Mouse (Mus musculus): Measurements from ENCODE around the gene Ttc29. TPM values are rescaled to one million over a fixed set of nuclear protein-coding genes. Genes with fewer than 3 reads are reported as not detected.
A peak's percentile ranks its signal among the peaks of the same experiment; 100 is the strongest.

Gene Ttc29
- total RNA-seq, 2 experiments from 2014 or later: not detected

GRCm38 (mm10) chr8:78434823-78435623 lies 221.9 kb downstream of the Ttc29 start:
- H3K27ac ChIP-seq: no peak overlapping the region
- intact Hi-C loops (cut with DNase I): no loop called here
- H3K4me3 ChIP-seq: no peak overlapping the region
- no peak for DNase-seq
- TF ChIP-seq CTCF (IDR thresholded peaks at IDR 0.05): no peak

DNA sequence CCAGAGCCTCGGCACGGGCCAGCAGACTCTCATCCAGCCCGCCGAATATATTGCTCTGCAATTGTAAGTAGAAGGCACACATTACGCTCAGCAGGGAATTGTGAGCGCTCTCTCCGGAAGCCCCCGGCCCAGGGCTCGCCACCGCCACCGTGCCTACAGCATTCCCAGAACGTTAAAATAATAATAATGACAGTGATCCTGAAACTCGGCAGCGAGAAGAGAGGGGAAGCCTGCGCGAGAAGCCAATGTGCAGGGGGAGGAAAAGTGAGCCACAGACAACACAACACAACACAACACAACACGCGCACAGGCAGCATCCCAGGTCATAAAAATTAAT lies 222.5 kb downstream of the Ttc29 start:
- no peak for DNase-seq
- no peak for TF ChIP-seq CTCF (IDR thresholded peaks at IDR 0.05)
- no peak overlapping the region for H3K4me3 ChIP-seq
- H3K27ac ChIP-seq: no peak overlapping the region
- intact Hi-C loops (cut with DNase I): no loop called here

DNA sequence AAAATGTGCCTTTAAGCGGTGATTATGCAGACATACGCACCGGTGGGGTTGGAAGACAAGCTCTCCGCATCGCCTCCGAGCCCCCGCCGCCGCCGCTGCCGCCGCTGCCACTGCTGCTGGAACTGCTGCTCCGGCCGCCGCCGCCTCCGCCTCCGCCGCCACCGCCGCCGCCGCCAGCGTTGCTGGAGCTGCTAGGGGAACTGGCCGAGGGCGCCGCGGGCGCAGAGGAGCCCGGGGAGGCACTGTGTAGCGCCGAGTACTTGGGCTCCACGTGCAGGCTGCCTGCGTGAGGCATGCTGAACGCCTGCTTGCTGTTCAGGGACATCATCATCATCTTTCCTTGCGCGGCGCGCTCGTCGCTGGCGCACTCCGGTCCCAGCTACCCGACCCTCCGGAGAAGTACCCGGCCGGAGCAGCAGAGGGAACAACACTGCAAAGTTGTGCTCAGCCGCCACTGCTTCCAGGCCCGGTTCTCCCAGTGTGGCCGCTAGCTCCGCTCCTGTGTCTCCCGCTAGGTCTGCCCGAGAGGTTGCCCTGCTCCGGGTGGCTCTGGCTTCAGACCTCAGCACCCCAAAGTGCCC lies 223.1 kb downstream of the Ttc29 start, which contains the start of gene Pou4f2:
Pou4f2 (minus strand) TSS at position 575 of the 581 bp plus-strand sequence.
- intact Hi-C loops (cut with DNase I): no loop called here
- no peak for DNase-seq
- Histone ChIP-seq H3K27ac (no peak within 1 kb of the TSS), H3K4me3 (peak within 1 kb of the TSS; percentile 44)
- TF ChIP-seq CTCF (IDR thresholded peaks at IDR 0.05): no peak

- no peak for TF ChIP-seq CTCF (IDR thresholded peaks at IDR 0.05)
- H3K27ac ChIP-seq: no peak overlapping the region
- intact Hi-C loops (cut with DNase I): no loop called here
- no peak for DNase-seq
- peak overlapping the region; percentile 44 for H3K4me3 ChIP-seq
Observed at GRCm38 (mm10) chr8:78436661-78437060, 223.6 kb downstream of the Ttc29 start.

GRCm38 (mm10) chr8:78437140-78438045 lies 224.3 kb downstream of the Ttc29 start:
- DNase-seq: no peak
- no peak for TF ChIP-seq CTCF (IDR thresholded peaks at IDR 0.05)
- intact Hi-C loops (cut with DNase I): no loop called here
- H3K27ac ChIP-seq: no peak overlapping the region
- no peak overlapping the region for H3K4me3 ChIP-seq

DNA sequence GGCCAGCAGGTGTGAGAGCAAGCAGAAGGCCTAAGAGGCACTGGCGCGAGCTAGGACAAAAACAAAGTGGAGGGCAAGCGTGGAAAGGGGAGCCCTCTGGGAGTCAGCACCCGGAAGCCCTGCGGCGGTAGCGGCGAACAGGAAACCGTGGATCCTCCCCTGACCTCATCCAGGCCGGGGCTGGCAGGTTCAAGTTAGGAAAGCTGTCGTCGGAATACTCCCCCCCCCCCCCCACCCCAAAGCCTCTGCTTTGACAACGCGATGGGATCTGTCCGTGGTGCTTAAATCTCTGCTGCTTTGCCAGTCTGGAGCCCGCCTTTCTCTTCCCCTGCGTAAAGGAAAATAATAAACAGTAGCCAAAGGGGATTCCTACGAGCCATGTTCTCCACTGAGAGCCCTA lies 225.0 kb downstream of the Ttc29 start:
- intact Hi-C loops (cut with DNase I): no loop called here
- H3K4me3 ChIP-seq: no peak overlapping the region
- peak; percentile 27 for DNase-seq

DNA sequence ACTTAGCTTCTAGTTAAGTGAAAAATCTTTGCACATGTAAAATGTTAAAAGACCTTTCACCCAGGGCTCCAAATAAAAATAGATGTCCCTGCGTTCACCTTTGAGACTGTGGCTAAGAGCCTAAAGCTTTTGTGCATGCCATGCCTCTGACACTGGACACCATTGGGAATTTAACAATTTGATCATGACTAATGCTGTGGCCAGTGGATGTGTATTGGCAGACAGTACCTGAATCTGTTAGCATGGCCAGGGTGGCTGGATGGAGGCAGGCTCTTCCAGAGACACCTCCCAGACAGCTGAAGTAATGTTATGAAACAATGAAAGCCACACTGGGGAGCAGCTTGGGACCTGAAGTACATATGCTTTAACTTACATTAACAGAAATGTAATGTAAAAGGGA lies 229.7 kb downstream of the Ttc29 start:
- DNase-seq: no peak
- H3K4me3 ChIP-seq: no peak overlapping the region
- no peak for TF ChIP-seq CTCF (IDR thresholded peaks at IDR 0.05)
- intact Hi-C loops (cut with DNase I): loop anchor here (10.0 kb wide), 1 partner anchor 202 kb away; no protein-coding TSS in a partner anchor
- H3K27ac ChIP-seq: no peak overlapping the region

More for the DNA sequence above, 225.0 kb downstream of the Ttc29 start:
- no peak for TF ChIP-seq CTCF (IDR thresholded peaks at IDR 0.05)
- no peak overlapping the region for H3K27ac ChIP-seq

Other genes with a start within 250 kb of the Ttc29 start
- gene Pou4f2, start 223.3 kb downstream of the Ttc29 start, total RNA-seq (2021): not detected